Mouse (Mus musculus): Measurements from ENCODE around the gene Frmd4a. TPM values are rescaled to one million over a fixed set of nuclear protein-coding genes. Genes with fewer than 3 reads are reported as not detected.

The Frmd4a gene
- polyA plus RNA-seq, 1 experiment from 2014 or later, result 6.6 TPM

GRCm38 (mm10) chr2:4562373-4562772 is 544.9 kb downstream of the Frmd4a start:
- DNase-seq, result no peak
- WGBS (ENCODE audit: insufficient replicate concordance), result 59% methylated on average over 3 of the region's 3 CpGs
- peak overlapping the region; percentile 83 for H3K9ac ChIP-seq (replicated peaks)
- TF ChIP-seq CTCF (IDR thresholded peaks at IDR 0.05; ENCODE audit: low read depth), result no peak
- no peak for TF ChIP-seq EP300 (IDR thresholded peaks at IDR 0.05; ENCODE audit: low read depth)
- peak overlapping the region; percentile 79 for H3K4me3 ChIP-seq (ENCODE audit: low read depth, low read length)
- H3K4me1 ChIP-seq (ENCODE audit: insufficient read depth), result peaks cover 43% of the 10 kb centered on the region
- no peaks in the 10 kb centered on the region for H3K9me3 ChIP-seq (ENCODE audit: low read length)
- H3K27ac ChIP-seq (ENCODE audit: low read depth), result peak overlapping the region; percentile 99
- peaks cover 29% of the 10 kb centered on the region for H3K36me3 ChIP-seq (replicated peaks; ENCODE audit: insufficient read depth, low read length)
- peak overlapping the region; percentile 86 for H3K4me2 ChIP-seq (ENCODE audit: low read depth, low read length)
- ATAC-seq, result peak; percentile 8; the same call in 1 of the 2 replicates
- no peaks in the 10 kb centered on the region for H3K27me3 ChIP-seq (ENCODE audit: insufficient read depth, low read length)

- peak overlapping the region; percentile 83 for H3K9ac ChIP-seq (replicated peaks)
- no peaks in the 10 kb centered on the region for H3K27me3 ChIP-seq (ENCODE audit: insufficient read depth, low read length)
- no peaks in the 10 kb centered on the region for H3K9me3 ChIP-seq (ENCODE audit: low read length)
- ATAC-seq (no peak), DNase-seq (no peak)
- peak overlapping the region; percentile 79 for H3K4me3 ChIP-seq (ENCODE audit: low read depth, low read length)
- 46% methylated on average over 5 of the region's 5 CpGs for WGBS (ENCODE audit: insufficient replicate concordance)
- TF ChIP-seq CTCF (IDR thresholded peaks at IDR 0.05; ENCODE audit: low read depth) (no peak), EP300 (IDR thresholded peaks at IDR 0.05; ENCODE audit: low read depth) (no peak)
- H3K4me2 ChIP-seq (ENCODE audit: low read depth, low read length), result peak overlapping the region; percentile 86
- peak overlapping the region; percentile 99 for H3K27ac ChIP-seq (ENCODE audit: low read depth)
- H3K4me1 ChIP-seq (ENCODE audit: insufficient read depth), result peaks cover 42% of the 10 kb centered on the region
- peaks cover 34% of the 10 kb centered on the region for H3K36me3 ChIP-seq (replicated peaks; ENCODE audit: insufficient read depth, low read length)
These were observed 545.3 kb downstream of the Frmd4a start for GRCm38 (mm10) chr2:4562826-4563225.

GRCm38 (mm10) chr2:4563322-4563721 is 545.8 kb downstream of the Frmd4a start:
- Histone ChIP-seq H3K4me2 (ENCODE audit: low read depth, low read length) (peak overlapping the region; percentile 86), H3K27ac (ENCODE audit: low read depth) (peak overlapping the region; percentile 99), H3K27me3 (ENCODE audit: insufficient read depth, low read length) (no peaks in the 10 kb centered on the region), H3K4me1 (ENCODE audit: insufficient read depth) (peaks cover 37% of the 10 kb centered on the region), H3K4me3 (ENCODE audit: low read depth, low read length) (peak overlapping the region; percentile 79), H3K36me3 (replicated peaks; ENCODE audit: insufficient read depth, low read length) (peaks cover 37% of the 10 kb centered on the region), H3K9me3 (ENCODE audit: low read length) (no peaks in the 10 kb centered on the region), H3K9ac (replicated peaks) (peak overlapping the region; percentile 83)
- WGBS (ENCODE audit: insufficient replicate concordance), result 38% methylated on average over 1 of the region's 1 CpGs
- TF ChIP-seq EP300 (IDR thresholded peaks at IDR 0.05; ENCODE audit: low read depth) (no peak), CTCF (IDR thresholded peaks at IDR 0.05; ENCODE audit: low read depth) (no peak)
- DNase-seq (no peak), ATAC-seq (no peak)

- H3K27me3 ChIP-seq (ENCODE audit: insufficient read depth, low read length), result no peaks in the 10 kb centered on the region
- ATAC-seq, result no peak
- H3K4me2 ChIP-seq (ENCODE audit: low read depth, low read length), result peak overlapping the region; percentile 11; the same call in 1 of the 2 replicates
- H3K27ac ChIP-seq (ENCODE audit: low read depth), result peak overlapping the region; percentile 35; the same call in 1 of the 2 replicates
- WGBS (ENCODE audit: insufficient replicate concordance), result 91% methylated on average over 4 of the region's 4 CpGs
- DNase-seq, result no peak
- H3K9ac ChIP-seq (replicated peaks), result peak overlapping the region; percentile 13; the same call in 1 of the 2 replicates
- no peak for TF ChIP-seq CTCF (IDR thresholded peaks at IDR 0.05; ENCODE audit: low read depth)
- no peak for TF ChIP-seq EP300 (IDR thresholded peaks at IDR 0.05; ENCODE audit: low read depth)
- H3K36me3 ChIP-seq (replicated peaks; ENCODE audit: insufficient read depth, low read length), result peaks cover 53% of the 10 kb centered on the region
- no peaks in the 10 kb centered on the region for H3K9me3 ChIP-seq (ENCODE audit: low read length)
- H3K4me1 ChIP-seq (ENCODE audit: insufficient read depth), result peaks cover 53% of the 10 kb centered on the region
- H3K4me3 ChIP-seq (ENCODE audit: low read depth, low read length), result no peak overlapping the region
These were observed 548.9 kb downstream of the Frmd4a start for GRCm38 (mm10) chr2:4566260-4566955.

- TF ChIP-seq CTCF (IDR thresholded peaks at IDR 0.05; ENCODE audit: low read depth) (no peak), EP300 (IDR thresholded peaks at IDR 0.05; ENCODE audit: low read depth) (no peak)
- peaks cover 58% of the 10 kb centered on the region for H3K4me1 ChIP-seq (ENCODE audit: insufficient read depth)
- H3K4me2 ChIP-seq (ENCODE audit: low read depth, low read length), result 0 out of 2 replicates have a peak overlapping the region, but pooled peaks have one; percentile 11
- H3K36me3 ChIP-seq (replicated peaks; ENCODE audit: insufficient read depth, low read length), result peaks cover 58% of the 10 kb centered on the region
- H3K9ac ChIP-seq (replicated peaks), result peak overlapping the region; percentile 13; the same call in 1 of the 2 replicates
- no peaks in the 10 kb centered on the region for H3K9me3 ChIP-seq (ENCODE audit: low read length)
- no peak overlapping the region for H3K4me3 ChIP-seq (ENCODE audit: low read depth, low read length)
- DNase-seq (no peak), ATAC-seq (no peak)
- WGBS (ENCODE audit: insufficient replicate concordance), result 82% methylated on average over 9 of the region's 9 CpGs
- H3K27me3 ChIP-seq (ENCODE audit: insufficient read depth, low read length), result no peaks in the 10 kb centered on the region
- H3K27ac ChIP-seq (ENCODE audit: low read depth), result peak overlapping the region; percentile 44; the same call in 1 of the 2 replicates
These were observed 549.6 kb downstream of the Frmd4a start for GRCm38 (mm10) chr2:4566956-4567680.

GRCm38 (mm10) chr2:4568967-4569366 is 551.5 kb downstream of the Frmd4a start:
- no peak overlapping the region for H3K4me3 ChIP-seq (ENCODE audit: low read depth, low read length)
- H3K27ac ChIP-seq (ENCODE audit: low read depth), result peak overlapping the region; percentile 44; the same call in 1 of the 2 replicates
- ATAC-seq, result no peak
- H3K9ac ChIP-seq (replicated peaks), result no peak overlapping the region
- H3K27me3 ChIP-seq (ENCODE audit: insufficient read depth, low read length), result no peaks in the 10 kb centered on the region
- H3K4me2 ChIP-seq (ENCODE audit: low read depth, low read length), result peak overlapping the region; percentile 34; the same call in 1 of the 2 replicates
- WGBS (ENCODE audit: insufficient replicate concordance), result 56% methylated on average over 5 of the region's 5 CpGs
- peaks cover 76% of the 10 kb centered on the region for H3K36me3 ChIP-seq (replicated peaks; ENCODE audit: insufficient read depth, low read length)
- DNase-seq, result no peak
- no peaks in the 10 kb centered on the region for H3K9me3 ChIP-seq (ENCODE audit: low read length)
- H3K4me1 ChIP-seq (ENCODE audit: insufficient read depth), result peaks cover 63% of the 10 kb centered on the region
- TF ChIP-seq CTCF (IDR thresholded peaks at IDR 0.05; ENCODE audit: low read depth), result no peak
- no peak for TF ChIP-seq EP300 (IDR thresholded peaks at IDR 0.05; ENCODE audit: low read depth)

All from liver, postnatal 0 days (tissue).